Mouse (Mus musculus) liver, adult 2 months (tissue): ENCODE measurements at regions not wholly inside any gene's neighbourhood (a gene's known extent, or its start where the extent isn't known, plus 50 kb on each side); places are given as distances from the start of the nearest gene placed in this dataset.
"Not testable (repeated sequence)": the region's sequence is repeated elsewhere in the genome, so short reads cannot be mapped to it uniquely, and the experiment has no call there.

ENCODE experiments used
- CTCF ChIP-seq: fragments of 200-500 bp; IDR thresholded peaks from 2 replicates; pipeline ENCODE4 v1.5.1; 2011; ENCODE audit warnings: low read depth, low read length, control low read depth
- POLR2A ChIP-seq: fragments of 200-500 bp; IDR thresholded peaks from 2 replicates; pipeline ENCODE4 v1.6.1; 2011; ENCODE audit warnings: low read length, control low read depth; ENCODE audit not compliant: insufficient read depth; ENCODE audit errors: extremely low read depth

- TF ChIP-seq POLR2A, CTCF: not testable (repeated sequence)
Observed at GRCm38 (mm10) chr13:3373522-3374220, 164.2 kb upstream of the Gdi2 start.
